Mouse (Mus musculus): ENCODE data around the gene Zswim5. TPM values are rescaled to one million over a fixed set of nuclear protein-coding genes. Genes with fewer than 3 reads are reported as not detected.
"Not testable (repeated sequence)": the region's sequence is repeated elsewhere in the genome, so short reads cannot be mapped to it uniquely, and the experiment has no call there.

Zswim5 gene
- 30.1 and 36.0 TPM in 2 replicates for polyA plus RNA-seq (2012; rRNA removed)

DNA sequence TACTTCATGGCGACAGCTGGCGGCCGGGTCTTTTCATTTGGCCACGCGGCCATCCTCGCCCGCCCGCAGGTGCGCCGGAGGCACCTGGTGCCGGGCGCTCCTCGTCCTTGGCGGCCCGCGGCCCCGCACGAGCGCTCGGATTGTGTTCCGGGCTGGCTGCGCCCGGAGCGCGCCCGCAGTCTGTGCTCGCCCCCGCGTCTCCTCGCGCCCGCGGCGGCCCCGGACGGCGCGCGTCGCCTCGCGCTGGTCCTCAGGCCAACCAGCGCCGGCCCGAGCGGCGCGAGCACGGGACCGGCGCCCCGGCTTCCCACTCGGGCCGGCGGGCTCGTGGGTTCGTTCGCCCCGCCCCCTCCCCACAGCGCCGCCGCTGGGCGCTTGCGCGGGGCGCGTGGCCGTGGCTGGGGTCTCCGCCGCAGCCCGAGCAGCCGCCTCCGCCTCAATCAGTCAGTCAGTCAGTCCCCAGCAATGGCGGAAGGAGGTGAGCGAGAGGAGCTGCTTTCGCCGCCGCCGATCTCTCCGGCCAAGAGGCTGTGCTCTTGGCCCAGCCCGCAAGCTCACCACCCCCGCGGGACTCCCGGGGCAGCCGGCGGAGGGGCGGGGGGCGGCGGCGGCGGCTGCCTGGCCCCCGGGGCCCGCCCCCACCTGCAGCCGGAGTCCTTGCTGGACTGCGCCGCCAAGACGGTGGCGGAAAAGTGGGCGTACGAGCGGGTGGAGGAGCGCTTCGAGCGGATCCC is at the start of gene Zswim5:
Gene Zswim5 (plus strand): TSS at position 382 of the 734 bp plus-strand sequence.
- DNase-seq (ENCODE audit: low read depth), result peak; percentile 93
- peak; percentile 68 for TF ChIP-seq POLR2A (IDR thresholded peaks at IDR 0.05; ENCODE audit: borderline replicate concordance, extremely low read depth, insufficient read depth, insufficient read length, poor library complexity, severe bottlenecking)
- no peak for TF ChIP-seq CTCF (IDR thresholded peaks at IDR 0.05; ENCODE audit: borderline replicate concordance, extremely low read depth, insufficient read depth, insufficient read length)

DNA sequence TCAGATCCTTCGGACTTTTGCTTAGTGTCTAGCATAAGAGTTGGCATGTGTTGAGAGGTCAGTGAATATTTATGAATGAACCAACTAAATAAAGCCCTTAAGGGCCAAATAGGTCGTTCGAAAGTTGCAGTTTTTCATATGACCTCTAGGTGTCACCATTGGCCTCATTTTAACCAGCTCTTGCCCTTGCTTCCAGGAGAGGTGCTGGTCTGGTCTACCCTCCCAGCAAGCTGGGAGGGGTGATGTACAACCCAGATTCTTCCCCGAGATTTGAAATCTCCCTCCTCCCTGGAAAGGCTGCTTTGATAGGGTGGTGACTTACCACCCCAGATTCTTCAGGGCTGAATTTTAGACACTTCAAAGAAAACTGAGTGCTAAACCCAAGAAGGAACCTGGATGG is 49.4 kb upstream of the Zswim5 start:
- DNase-seq (ENCODE audit: low read depth), result peak; percentile 89
- TF ChIP-seq POLR2A (IDR thresholded peaks at IDR 0.05; ENCODE audit: borderline replicate concordance, extremely low read depth, insufficient read depth, insufficient read length, poor library complexity, severe bottlenecking) (no peak), CTCF (IDR thresholded peaks at IDR 0.05; ENCODE audit: borderline replicate concordance, extremely low read depth, insufficient read depth, insufficient read length) (peak; percentile 76; the same call in 1 of the 2 replicates)

DNA sequence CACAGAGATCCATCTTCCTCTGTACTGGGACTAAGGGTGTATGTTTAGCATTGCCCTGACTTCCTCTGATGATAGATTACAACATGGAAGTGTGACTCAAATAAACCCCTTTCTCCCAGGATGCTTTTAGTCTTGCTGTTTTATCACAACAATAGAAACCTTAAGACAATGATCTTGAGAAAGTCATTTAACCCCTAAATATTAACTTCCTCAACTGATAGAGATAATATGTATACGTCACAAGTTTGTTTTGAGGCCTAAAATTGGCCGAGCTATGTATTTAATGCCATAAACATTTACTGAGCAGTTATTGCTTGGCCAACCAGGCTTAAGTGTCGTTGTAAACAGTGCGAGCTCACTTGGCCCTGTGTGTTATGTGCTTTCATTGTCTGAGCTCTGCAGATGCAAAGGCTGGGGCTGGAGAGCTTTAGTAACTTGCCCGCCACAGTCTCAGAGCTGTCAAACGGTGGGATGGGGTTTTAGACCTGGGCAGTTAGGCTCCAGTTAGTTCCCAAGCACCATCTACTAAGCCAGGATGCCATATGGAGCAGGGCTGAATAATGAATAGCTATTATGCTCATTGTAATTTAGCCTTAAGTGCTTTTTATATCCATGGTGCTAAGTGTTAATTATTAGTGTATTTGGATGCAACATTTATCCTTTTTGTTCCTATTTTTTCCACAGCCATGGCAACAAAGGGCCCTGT is 47.7 kb upstream of the Zswim5 start:
- peak; percentile 79 for DNase-seq (ENCODE audit: low read depth)
- TF ChIP-seq POLR2A (IDR thresholded peaks at IDR 0.05; ENCODE audit: borderline replicate concordance, extremely low read depth, insufficient read depth, insufficient read length, poor library complexity, severe bottlenecking) (no peak), CTCF (IDR thresholded peaks at IDR 0.05; ENCODE audit: borderline replicate concordance, extremely low read depth, insufficient read depth, insufficient read length) (no peak)

DNA sequence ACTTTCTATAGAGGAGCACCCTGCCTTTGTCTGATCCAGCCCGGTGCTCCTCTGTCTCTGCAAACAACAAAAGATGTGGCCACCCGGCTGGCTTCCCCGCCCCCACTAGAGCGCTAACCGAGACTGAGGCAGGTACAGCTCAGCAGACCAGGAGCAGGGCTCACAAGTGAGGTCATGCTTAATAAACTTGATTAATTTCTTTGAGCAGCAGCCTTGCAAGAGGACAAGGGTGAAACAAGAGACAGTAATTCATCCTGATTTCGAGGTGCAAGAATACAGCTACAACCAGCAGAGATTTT is 47.2 kb upstream of the Zswim5 start:
- no peak for DNase-seq (ENCODE audit: low read depth)
- TF ChIP-seq CTCF (IDR thresholded peaks at IDR 0.05; ENCODE audit: borderline replicate concordance, extremely low read depth, insufficient read depth, insufficient read length) (no peak), POLR2A (IDR thresholded peaks at IDR 0.05; ENCODE audit: borderline replicate concordance, extremely low read depth, insufficient read depth, insufficient read length, poor library complexity, severe bottlenecking) (no peak)

DNA sequence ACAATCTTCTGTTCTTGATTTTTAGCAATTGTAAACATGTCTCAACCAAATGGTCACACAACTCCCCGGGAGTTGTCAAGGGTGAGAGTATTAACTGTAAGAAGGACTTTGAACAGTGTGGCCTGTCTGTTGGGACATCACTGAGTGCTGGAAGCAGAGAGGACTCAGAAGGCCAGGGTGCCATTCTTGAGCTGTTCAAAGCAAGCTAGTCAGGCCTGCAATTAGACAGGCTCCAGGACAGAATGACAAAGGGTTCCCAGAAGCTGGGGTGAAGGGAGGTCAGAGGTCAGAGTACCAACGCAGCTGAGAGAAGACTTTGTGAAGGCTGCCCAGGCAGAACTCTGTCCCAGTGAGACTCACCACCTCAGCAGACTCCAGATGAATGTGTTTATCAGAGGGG is 38.2 kb upstream of the Zswim5 start:
- DNase-seq (ENCODE audit: low read depth), result no peak
- TF ChIP-seq POLR2A (IDR thresholded peaks at IDR 0.05; ENCODE audit: borderline replicate concordance, extremely low read depth, insufficient read depth, insufficient read length, poor library complexity, severe bottlenecking) (no peak), CTCF (IDR thresholded peaks at IDR 0.05; ENCODE audit: borderline replicate concordance, extremely low read depth, insufficient read depth, insufficient read length) (no peak)

DNA sequence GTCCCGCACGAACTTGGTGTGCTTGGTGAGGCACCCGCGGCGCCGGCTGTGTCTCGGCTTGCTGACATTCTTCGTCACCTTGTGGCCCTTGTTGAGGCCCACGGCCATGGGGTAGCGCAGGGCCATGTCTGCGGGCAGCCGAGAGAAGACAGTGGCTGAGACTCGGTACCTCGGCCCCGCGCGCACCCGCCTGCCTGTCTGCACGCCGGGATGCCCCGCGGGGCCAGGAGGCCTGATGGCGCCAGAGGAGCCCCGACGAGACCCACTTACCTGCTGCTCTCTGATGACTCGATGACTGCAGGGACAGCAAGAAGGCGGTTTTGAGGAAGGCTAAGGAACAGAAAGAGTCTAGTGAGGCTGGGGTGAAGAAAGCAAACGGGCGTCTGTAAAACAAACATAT is 37.1 kb upstream of the Zswim5 start:
- DNase-seq (ENCODE audit: low read depth), result not testable (repeated sequence)

DNA sequence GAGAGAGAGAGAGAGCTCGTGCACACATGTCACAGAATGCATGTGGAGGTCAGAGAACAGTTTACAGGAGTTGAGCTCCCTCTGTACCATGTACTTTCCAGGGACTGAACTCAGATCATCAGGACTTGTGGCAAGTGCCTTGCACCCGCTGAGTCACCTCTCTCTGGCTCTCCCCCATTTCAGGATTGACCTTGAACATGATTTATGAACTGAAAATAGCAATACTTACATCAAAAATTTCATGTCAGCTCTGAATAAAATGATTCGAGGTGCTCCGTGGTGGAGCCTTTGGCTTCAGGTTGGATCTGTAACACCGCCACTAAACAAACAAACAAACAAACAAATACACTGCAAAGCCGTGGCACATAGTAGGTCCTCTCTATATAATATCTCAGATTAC is 36.3 kb upstream of the Zswim5 start:
- TF ChIP-seq POLR2A (IDR thresholded peaks at IDR 0.05; ENCODE audit: borderline replicate concordance, extremely low read depth, insufficient read depth, insufficient read length, poor library complexity, severe bottlenecking) (no peak), CTCF (IDR thresholded peaks at IDR 0.05; ENCODE audit: borderline replicate concordance, extremely low read depth, insufficient read depth, insufficient read length) (no peak)
- DNase-seq (ENCODE audit: low read depth), result no peak

DNA sequence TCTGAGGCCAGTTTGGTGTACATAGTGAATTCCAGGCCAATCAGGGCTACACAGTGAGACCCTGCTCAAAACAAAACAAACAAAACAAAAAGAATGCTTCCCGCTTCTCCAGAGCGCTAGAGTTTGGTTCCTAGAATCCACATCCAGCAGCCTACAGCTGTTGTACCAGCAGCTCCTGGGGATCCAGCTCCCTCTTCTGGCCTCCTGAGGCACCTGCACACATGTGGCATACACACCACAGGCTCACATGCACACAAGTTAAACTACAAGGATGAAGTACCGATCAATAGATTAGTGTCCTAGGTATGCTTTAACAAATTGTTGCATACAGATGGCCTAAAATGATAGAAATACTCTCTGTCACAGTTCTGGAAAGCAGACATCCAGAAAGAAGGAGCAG is 32.9 kb upstream of the Zswim5 start:
- no peak for DNase-seq (ENCODE audit: low read depth)
- TF ChIP-seq POLR2A (IDR thresholded peaks at IDR 0.05; ENCODE audit: borderline replicate concordance, extremely low read depth, insufficient read depth, insufficient read length, poor library complexity, severe bottlenecking) (no peak), CTCF (IDR thresholded peaks at IDR 0.05; ENCODE audit: borderline replicate concordance, extremely low read depth, insufficient read depth, insufficient read length) (no peak)

DNA sequence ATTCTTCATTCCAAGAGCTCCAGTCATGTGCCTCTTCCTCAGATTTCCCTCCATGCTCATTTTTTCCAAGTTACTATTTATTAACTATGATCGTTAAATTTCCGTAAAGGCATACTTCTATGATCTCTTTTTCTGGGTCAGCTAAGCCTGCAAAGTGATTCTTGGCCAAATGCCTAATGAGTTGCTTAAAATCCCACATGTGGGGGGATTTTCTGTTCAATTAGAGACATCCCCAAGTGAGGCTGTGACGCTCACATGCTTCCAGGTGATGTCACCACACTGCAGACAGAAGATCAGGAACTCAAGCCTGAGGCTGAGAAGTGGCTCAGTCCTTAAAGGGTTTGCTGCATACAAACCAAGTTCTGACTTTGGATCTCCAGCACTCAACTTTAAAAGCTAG is 27.3 kb upstream of the Zswim5 start:
- no peak for TF ChIP-seq CTCF (IDR thresholded peaks at IDR 0.05; ENCODE audit: borderline replicate concordance, extremely low read depth, insufficient read depth, insufficient read length)
- TF ChIP-seq POLR2A (IDR thresholded peaks at IDR 0.05; ENCODE audit: borderline replicate concordance, extremely low read depth, insufficient read depth, insufficient read length, poor library complexity, severe bottlenecking), result no peak

DNA sequence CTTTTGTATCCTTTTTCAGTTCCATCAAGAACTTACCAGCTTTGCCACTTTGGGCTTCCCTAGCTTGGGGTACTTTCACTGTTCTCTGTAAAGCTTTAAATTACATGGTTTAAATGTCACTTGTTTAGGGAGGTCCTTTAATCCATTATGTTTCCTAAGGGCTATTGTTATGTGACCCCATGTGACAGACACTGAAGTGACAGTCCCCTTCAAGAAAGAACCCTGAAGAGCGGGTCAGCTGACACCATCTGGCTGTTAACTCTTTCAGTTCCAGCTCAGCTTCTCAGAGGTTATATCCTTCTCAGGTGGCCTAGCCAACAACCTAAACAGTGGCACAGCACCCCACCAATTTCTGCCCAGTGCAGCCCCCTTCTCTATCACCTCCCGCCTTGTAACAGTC is 22.9 kb upstream of the Zswim5 start:
- peak; percentile 45 for DNase-seq (ENCODE audit: low read depth)
- TF ChIP-seq POLR2A (IDR thresholded peaks at IDR 0.05; ENCODE audit: borderline replicate concordance, extremely low read depth, insufficient read depth, insufficient read length, poor library complexity, severe bottlenecking) (no peak), CTCF (IDR thresholded peaks at IDR 0.05; ENCODE audit: borderline replicate concordance, extremely low read depth, insufficient read depth, insufficient read length) (no peak)

More for the DNA sequence above, 27.3 kb upstream of the Zswim5 start:
- no peak for DNase-seq (ENCODE audit: low read depth)

DNA sequence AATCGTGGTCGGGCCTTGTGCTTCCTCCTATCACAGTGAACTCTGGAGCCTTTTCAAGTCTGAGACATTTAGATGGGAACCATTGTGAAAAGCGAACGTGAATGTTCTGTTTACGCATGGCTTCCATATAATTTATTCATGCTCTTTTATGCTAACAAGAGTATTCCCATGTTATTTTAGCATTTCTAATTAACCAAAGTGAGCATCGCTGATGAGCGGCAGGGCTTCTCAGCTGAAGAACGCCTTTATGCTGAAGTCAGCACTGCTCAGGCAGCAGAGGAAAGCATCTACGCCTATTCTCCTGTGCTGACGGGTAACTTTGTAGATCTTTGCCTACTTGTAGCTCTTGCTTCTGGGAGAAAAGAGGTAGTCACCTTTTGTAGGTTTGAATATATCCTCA is 20.0 kb upstream of the Zswim5 start:
- TF ChIP-seq CTCF (IDR thresholded peaks at IDR 0.05; ENCODE audit: borderline replicate concordance, extremely low read depth, insufficient read depth, insufficient read length) (no peak), POLR2A (IDR thresholded peaks at IDR 0.05; ENCODE audit: borderline replicate concordance, extremely low read depth, insufficient read depth, insufficient read length, poor library complexity, severe bottlenecking) (no peak)
- peak; percentile 79 for DNase-seq (ENCODE audit: low read depth)

DNA sequence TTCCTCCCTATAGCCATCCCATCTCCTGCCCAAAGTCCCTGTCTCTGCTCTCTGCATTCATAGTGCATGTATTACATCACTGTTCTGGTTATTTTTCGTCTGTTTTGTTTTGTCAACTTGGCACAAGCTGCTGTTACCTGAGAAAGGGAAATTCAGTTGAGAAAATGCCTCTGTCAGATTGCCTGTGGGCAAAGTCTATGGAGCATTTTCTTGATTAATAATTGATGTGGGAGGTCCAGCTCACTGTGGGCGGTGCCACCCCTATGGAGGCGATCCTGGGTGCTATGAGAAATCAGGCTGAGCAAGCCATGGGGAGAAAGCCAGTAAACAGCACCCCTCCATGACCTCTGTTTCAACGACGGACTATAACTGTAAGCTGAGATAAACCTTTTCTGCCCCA is 17.5 kb upstream of the Zswim5 start:
- DNase-seq (ENCODE audit: low read depth), result no peak
- no peak for TF ChIP-seq POLR2A (IDR thresholded peaks at IDR 0.05; ENCODE audit: borderline replicate concordance, extremely low read depth, insufficient read depth, insufficient read length, poor library complexity, severe bottlenecking)
- TF ChIP-seq CTCF (IDR thresholded peaks at IDR 0.05; ENCODE audit: borderline replicate concordance, extremely low read depth, insufficient read depth, insufficient read length), result no peak

All from brain, embryonic 14.5 days (tissue).